Mouse (Mus musculus) central nervous system, embryonic 18 days (tissue): ENCODE results near the gene Map4. TPM values are rescaled to one million over a fixed set of nuclear protein-coding genes. Genes with fewer than 3 reads are reported as not detected.

Experiments
- polyA plus RNA-seq: library from polyadenylated mRNA; depleted of rRNA; stranded (reverse); fragments of >200 nt; gene quantifications from 2 replicates; pipeline ENCODE4 v1.2.3, GENCODE M21; 2012; rRNA removed

Gene Map4
- 209 and 216 TPM in 2 replicates for polyA plus RNA-seq

DNA sequence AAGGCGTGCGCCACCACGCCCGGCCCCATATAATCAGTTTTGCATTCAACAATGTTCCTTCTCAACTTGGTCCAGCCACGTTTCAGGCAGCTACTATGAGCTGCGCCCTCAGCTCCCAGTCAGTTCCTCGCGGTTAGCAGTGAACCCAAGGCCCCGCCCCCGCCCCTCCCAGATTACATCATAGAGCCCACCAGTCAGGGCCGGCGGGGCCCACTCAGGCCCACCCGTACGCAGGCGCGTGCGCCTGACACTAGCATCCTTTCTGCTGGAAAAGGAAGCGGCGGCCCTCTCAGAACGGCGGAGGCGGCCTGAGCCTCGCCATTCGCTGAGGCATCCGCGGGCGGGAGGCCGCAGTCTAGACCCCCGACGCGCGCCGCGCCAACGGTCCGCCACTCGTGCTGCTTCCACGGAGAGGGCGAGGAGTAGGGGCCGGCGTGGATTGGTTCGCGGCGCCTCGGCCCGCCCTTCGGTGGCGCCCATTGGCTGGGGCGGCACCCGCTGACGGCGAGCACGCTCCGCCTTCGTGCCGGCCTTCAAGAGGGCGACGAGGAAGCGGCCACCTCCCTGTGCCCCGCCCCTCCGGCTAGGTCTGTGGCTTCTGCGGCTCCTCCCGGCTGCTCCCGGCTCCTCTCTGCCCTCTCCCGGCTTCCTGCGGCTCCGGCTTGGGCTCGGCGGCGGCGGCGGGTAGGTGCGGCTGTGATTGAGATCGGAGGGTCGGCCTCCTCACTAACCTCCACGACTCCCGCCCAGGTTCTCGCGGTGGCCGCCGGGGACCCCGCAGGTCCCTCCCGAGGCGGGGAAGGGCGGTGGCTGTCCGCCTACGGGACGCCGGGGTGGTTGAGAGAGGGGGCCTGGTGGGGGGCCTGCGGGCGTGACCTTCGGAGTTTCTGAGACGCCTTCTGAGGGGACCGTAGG is at the start of gene Map4:
Gene Map4 (plus strand): TSS at position 204 of the 915 bp plus-strand sequence.

DNA sequence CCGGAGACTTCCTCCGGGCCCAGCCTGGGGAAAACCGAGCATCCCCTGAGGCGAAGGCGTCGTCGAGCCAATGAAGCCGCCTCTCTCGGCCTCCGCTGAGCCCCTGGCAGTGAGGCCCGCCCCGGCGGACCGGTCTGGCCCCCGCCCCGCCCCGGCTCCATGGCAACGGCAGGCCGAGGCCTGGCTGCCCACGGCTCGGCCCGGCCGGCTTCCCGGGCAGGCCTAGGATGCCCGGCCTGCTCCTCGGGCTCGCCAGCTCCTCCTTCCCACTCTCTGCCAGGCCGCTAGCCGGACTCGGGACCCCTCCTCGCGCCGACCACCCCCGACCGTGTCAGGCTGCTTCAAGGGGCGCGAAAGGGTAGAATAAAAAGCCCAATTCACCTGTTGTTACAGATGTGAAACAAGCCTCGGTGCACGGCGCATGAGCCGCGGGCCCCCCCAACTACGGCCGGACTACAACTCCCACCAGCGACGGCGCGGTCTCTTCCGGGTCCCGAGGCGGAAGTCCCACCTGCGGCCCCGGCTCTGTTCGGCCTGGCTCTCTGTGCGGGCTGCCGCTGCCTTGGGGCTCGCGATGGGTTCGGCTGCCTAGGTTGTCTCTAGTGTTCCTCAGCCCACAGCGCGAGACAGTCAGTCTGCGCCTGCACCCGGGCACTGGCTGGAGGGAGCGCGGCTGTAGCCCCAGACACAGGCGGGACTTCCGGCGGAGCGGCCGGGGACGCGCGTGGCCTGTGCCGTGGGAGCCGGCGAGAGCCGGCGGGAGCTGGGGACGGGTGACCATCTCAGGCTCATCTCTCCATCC is 185.9 kb downstream of the Map4 start, which contains the start of gene Smarcc1:
Gene Smarcc1 (plus strand): TSS at position 732 of the 802 bp plus-strand sequence.

DNA sequence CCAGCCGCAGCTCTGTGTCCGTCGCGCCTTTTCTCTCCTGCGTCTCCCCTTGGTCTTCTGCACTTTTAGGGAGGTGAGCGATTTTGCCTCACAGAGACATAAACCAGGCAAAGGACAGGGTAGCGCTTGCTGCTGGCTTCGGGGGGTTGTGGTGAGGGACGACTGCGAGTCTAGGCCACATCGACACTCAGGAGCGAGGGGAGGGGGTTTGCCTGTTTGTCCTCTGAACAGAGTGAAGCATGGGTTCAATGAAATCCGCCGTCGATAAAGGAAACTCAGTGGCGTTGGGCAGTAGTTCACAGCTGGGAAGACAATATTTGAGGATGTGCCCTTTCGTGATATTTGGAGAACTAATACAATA is 186.5 kb downstream of the Map4 start, which contains the start of gene Dhx30:
Gene Dhx30 (minus strand): TSS at position 52 of the 361 bp plus-strand sequence.

Other genes with a start within 250 kb of the Map4 start
- gene Fbxw18, start 228.8 kb upstream of the Map4 start, polyA plus RNA-seq = 0.03 TPM in 1 of 2 replicates, not detected in the other
- gene Fbxw26, start 185.4 kb upstream of the Map4 start, polyA plus RNA-seq = 0.06 TPM in 1 of 2 replicates, not detected in the other
- 0.24 TPM in 1 of 2 replicates, not detected in the other for gene Fbxw27, start 140.8 kb upstream of the Map4 start, polyA plus RNA-seq
- gene Spink8, start 119.2 kb upstream of the Map4 start, polyA plus RNA-seq = 0.14 and 0.16 TPM in 2 replicates
- 48.0 and 50.6 TPM in 2 replicates for gene Nme6, start 98.7 kb upstream of the Map4 start, polyA plus RNA-seq
- gene Camp, start 81.8 kb upstream of the Map4 start, polyA plus RNA-seq = 0.66 TPM in 1 of 2 replicates, not detected in the other
- gene Cdc25a, start 55.9 kb upstream of the Map4 start, polyA plus RNA-seq = 8.9 and 9.4 TPM in 2 replicates
- gene Smarcc1, start 186.2 kb downstream of the Map4 start, polyA plus RNA-seq = 48.2 and 49.7 TPM in 2 replicates
- gene Dhx30, start 186.4 kb downstream of the Map4 start, polyA plus RNA-seq = 194 TPM in 2 replicates